9 mouse cellular contexts compared by ENCODE assay signal in genomic region chr11:75647681-75648211, GRCm38 (mm10). TPM values are rescaled to one million over a fixed set of nuclear protein-coding genes. Genes with fewer than 3 reads are reported as not detected.
A peak's percentile ranks its signal among the peaks of the same experiment; 100 is the strongest.
DNase-seq lines count a peak whose midpoint lies in the region; ATAC-seq lines count a peak whose summit lies in the region.
"Had no signal": no experiment of that assay in that cellular context is flagged by ENCODE, and none has a peak within 500 bp of the region (broad histone marks: within the 10 kb centered on the region; RNA-seq: fewer than 3 reads in every experiment).

No protein-coding gene starts in this region.

- WGBS in heart, embryonic 10.5 days: 68% methylated on average over 6 of the region's 6 CpGs

- ATAC-seq in inflammation-experienced regulatory T-cells, adult 6 months: no peak

- DNase-seq in heart, adult 11 months: peak; percentile 97
- no peak for DNase-seq in heart, embryonic 10.5 days (ENCODE audit: low spot score)
- peak; percentile 68 to 73 for DNase-seq in right cerebral cortex, postnatal 10 days (ENCODE audit: low spot score in 2 of 2)
- DNase-seq in right cerebral cortex, postnatal 14 days: no peak
- peak; percentile 79 to 80 for DNase-seq in heart, adult 18-20 months
- DNase-seq in layer of hippocampus, postnatal 36 days: peak; percentile 70 to 71
- DNase-seq in frontal cortex, postnatal 14 days (ENCODE audit: low spot score in 2 of 2): no peak

- H3K4me3 ChIP-seq in heart, embryonic 10.5 days: no peak overlapping the region
- H3K4me3 ChIP-seq: limb, embryonic 13.5 days had no signal

- no peaks in the 10 kb centered on the region for H3K27me3 ChIP-seq in heart, embryonic 10.5 days (ENCODE audit: insufficient read depth, poor library complexity, severe bottlenecking)

- H3K4me1 ChIP-seq in heart, embryonic 10.5 days: peaks cover 40% of the 10 kb centered on the region

- H3K27ac ChIP-seq in heart, embryonic 10.5 days: no peak overlapping the region
- H3K27ac ChIP-seq: limb, embryonic 13.5 days had no signal

- no peaks in the 10 kb centered on the region for H3K9me3 ChIP-seq in heart, embryonic 10.5 days
- H3K9me3 ChIP-seq: limb, embryonic 13.5 days had no signal

- 0 out of 2 replicates have a peak, but pooled peaks cover 4% of the 10 kb centered on the region for H3K36me3 ChIP-seq in heart, embryonic 10.5 days

RNA-seq across cellular contexts. Expression of gene Myo1c, which starts 2.6 kb away (rescaled TPM):
- 55.3 and 75.2 TPM in 2 replicates for polyA plus RNA-seq in heart, embryonic 10.5 days (2016; fragmentation: Nextera tagmentation; extraction: Ambion mirVana)
- total RNA-seq in heart, adult 18-20 months (2021): 10 to 100 TPM; 87.2 to 96.1 TPM
- 10 to 100 TPM; 13.4 to 17.1 TPM for total RNA-seq in layer of hippocampus, postnatal 36 days (2021)
- 10 to 100 TPM; 15.6 to 24.5 (median 23.1) TPM for polyA plus RNA-seq in inflammation-experienced regulatory T-cells, adult 6 months (2017; shearing (Covaris generic))

RNA-seq across cellular contexts. Expression of gene Inpp5k, which starts 17.0 kb away (rescaled TPM):
- polyA plus RNA-seq in heart, embryonic 10.5 days (2016; fragmentation: Nextera tagmentation; extraction: Ambion mirVana): 16.9 and 18.7 TPM in 2 replicates
- total RNA-seq in heart, adult 18-20 months (2021): 10 to 100 TPM; 24.1 to 28.3 TPM
- total RNA-seq in layer of hippocampus, postnatal 36 days (2021): 10 to 100 TPM; 46.3 to 47.0 TPM
- polyA plus RNA-seq in inflammation-experienced regulatory T-cells, adult 6 months (2017; shearing (Covaris generic)): 100 to 1,000 TPM; 110 to 156 (median 133) TPM

RNA-seq across cellular contexts. Expression of gene Crk, which starts 31.3 kb away (rescaled TPM):
- polyA plus RNA-seq in heart, embryonic 10.5 days (2016; fragmentation: Nextera tagmentation; extraction: Ambion mirVana): 110 and 113 TPM in 2 replicates
- 10 to 100 TPM; 83.6 to 87.8 TPM for total RNA-seq in heart, adult 18-20 months (2021)
- 100 to 1,000 TPM; 129 to 137 TPM for total RNA-seq in layer of hippocampus, postnatal 36 days (2021)
- 10 to 100 TPM; 10.5 to 13.5 (median 12.0) TPM for polyA plus RNA-seq in inflammation-experienced regulatory T-cells, adult 6 months (2017; shearing (Covaris generic))

RNA-seq across cellular contexts. Expression of gene Pitpna, which starts 59.8 kb away (rescaled TPM):
- 56.1 and 80.1 TPM in 2 replicates for polyA plus RNA-seq in heart, embryonic 10.5 days (2016; fragmentation: Nextera tagmentation; extraction: Ambion mirVana)
- total RNA-seq in heart, adult 18-20 months (2021): 100 to 1,000 TPM in 1 of 2 experiments, 10 to 100 TPM in 1; 98.2 to 107 TPM
- total RNA-seq in layer of hippocampus, postnatal 36 days (2021): 100 to 1,000 TPM; 283 to 291 TPM
- 10 to 100 TPM; 30.5 to 50.5 (median 40.2) TPM for polyA plus RNA-seq in inflammation-experienced regulatory T-cells, adult 6 months (2017; shearing (Covaris generic))

Comparison
In these comparisons a context has a peak if more than half of its experiments do, and no peak if none do; other contexts are left out.
1. DNase-seq: peak in heart, adult 11 months (single experiment), right cerebral cortex, postnatal 10 days (2 of 2), heart, adult 18-20 months (2 of 2) and layer of hippocampus, postnatal 36 days (2 of 2); none in heart, embryonic 10.5 days (single experiment), right cerebral cortex, postnatal 14 days (single experiment) and frontal cortex, postnatal 14 days (0 of 2).
2. RNA of gene Myo1c, which starts 2.6 kb away (total RNA-seq): 87.2 to 96.1 TPM in heart, adult 18-20 months; 13.4 to 17.1 TPM in layer of hippocampus, postnatal 36 days; every median in the first group is over 4 times any median in the second.